Mouse (Mus musculus): Measurements from ENCODE around the gene Tpst2.
"Not testable (repeated sequence)": the region's sequence is repeated elsewhere in the genome, so short reads cannot be mapped to it uniquely, and the experiment has no call there.

Tpst2 gene

GRCm38 (mm10) chr5:112296404-112297181 is 20.1 kb downstream of the Tpst2 start:
- DNase-seq (ENCODE audit: low read depth, low spot score): no peak

- no peak for DNase-seq (ENCODE audit: low read depth, low spot score)
These were observed 20.8 kb downstream of the Tpst2 start for GRCm38 (mm10) chr5:112297257-112297656.

- no peak for DNase-seq (ENCODE audit: low read depth, low spot score)
These were observed 21.9 kb downstream of the Tpst2 start for GRCm38 (mm10) chr5:112298226-112298988.

GRCm38 (mm10) chr5:112299399-112299798 is 22.9 kb downstream of the Tpst2 start:
- DNase-seq (ENCODE audit: low read depth, low spot score): no peak

- no peak for DNase-seq (ENCODE audit: low read depth, low spot score)
These were observed 23.6 kb downstream of the Tpst2 start for GRCm38 (mm10) chr5:112300112-112300511.

- DNase-seq (ENCODE audit: low read depth, low spot score): no peak
These were observed 24.3 kb downstream of the Tpst2 start for GRCm38 (mm10) chr5:112300721-112301308.

GRCm38 (mm10) chr5:112301694-112302093 is 25.2 kb downstream of the Tpst2 start:
- no peak for DNase-seq (ENCODE audit: low read depth, low spot score)

- no peak for DNase-seq (ENCODE audit: low read depth, low spot score)
These were observed 25.8 kb downstream of the Tpst2 start for GRCm38 (mm10) chr5:112302310-112302709.

- no peak for DNase-seq (ENCODE audit: low read depth, low spot score)
These were observed 29.4 kb downstream of the Tpst2 start for GRCm38 (mm10) chr5:112305842-112306241.

GRCm38 (mm10) chr5:112313222-112313885 is 36.9 kb downstream of the Tpst2 start:
- DNase-seq (ENCODE audit: low read depth, low spot score): no peak

- DNase-seq (ENCODE audit: low read depth, low spot score): no peak
These were observed 40.0 kb downstream of the Tpst2 start for GRCm38 (mm10) chr5:112316468-112316867.

GRCm38 (mm10) chr5:112317328-112317727 is 40.8 kb downstream of the Tpst2 start:
- no peak for DNase-seq (ENCODE audit: low read depth, low spot score)

- not testable (repeated sequence) for DNase-seq (ENCODE audit: low read depth, low spot score)
These were observed 42.9 kb downstream of the Tpst2 start for GRCm38 (mm10) chr5:112319343-112319742.

GRCm38 (mm10) chr5:112320379-112320778 is 43.9 kb downstream of the Tpst2 start:
- DNase-seq (ENCODE audit: low read depth, low spot score): no peak

- no peak for DNase-seq (ENCODE audit: low read depth, low spot score)
These were observed 44.4 kb downstream of the Tpst2 start for GRCm38 (mm10) chr5:112320936-112321335.

GRCm38 (mm10) chr5:112321376-112321775 is 44.9 kb downstream of the Tpst2 start:
- DNase-seq (ENCODE audit: low read depth, low spot score): no peak

- DNase-seq (ENCODE audit: low read depth, low spot score): no peak
These were observed 46.8 kb downstream of the Tpst2 start for GRCm38 (mm10) chr5:112323246-112323645.

GRCm38 (mm10) chr5:112324637-112325545 is 48.4 kb downstream of the Tpst2 start:
- DNase-seq (ENCODE audit: low read depth, low spot score): no peak

GRCm38 (mm10) chr5:112325546-112326445 is 49.3 kb downstream of the Tpst2 start, which contains the start of gene Tfip11:
Tfip11 (plus strand) TSS chr5:112326358.
- DNase-seq (ENCODE audit: low read depth, low spot score): peak; percentile 91

All from skeletal muscle tissue, adult 2 months (tissue).